Mouse (Mus musculus) gastrocnemius, postnatal 10 days (tissue): Measurements from ENCODE around the gene Rif1. TPM values are rescaled to one million over a fixed set of nuclear protein-coding genes. Genes with fewer than 3 reads are reported as not detected.

Experiments used
- DNase-seq: peaks from one replicate; pipeline ENCODE4 v3.0.0; 2021; ENCODE audit warnings: mixed read lengths
- long read RNA-seq, 2 experiments: library from polyadenylated mRNA; stranded (forward); transcript quantifications; one replicate each; pipeline ENCODE4 v2.0.0; 2021
- total RNA-seq, 2 experiments: library from RNA; stranded (reverse); gene quantifications; 2 replicates each; pipeline ENCODE4 v1.2.3; 2021

Gene Rif1
- total RNA-seq = 10 to 100 TPM in 1 of 2 experiments, 1 to 10 TPM in 1; 9.8 to 15.4 TPM
- long read RNA-seq, experiment 1, partial matches to known transcripts = 1 of 3 reads
- long read RNA-seq, experiment 1, other reads (novel, unspliced or antisense) = 2 of 3 reads
- long read RNA-seq, experiment 2, partial matches to known transcripts = 2 of 6 reads
- long read RNA-seq, experiment 2, other reads (novel, unspliced or antisense) = 3 of 6 reads

GRCm38 (mm10) chr2:52072491-52073140 lies at the start of gene Rif1:
TSS of gene Rif1 (plus strand) at chr2:52072832.
- DNase-seq = peak; percentile 85

- DNase-seq = no peak
Observed at GRCm38 (mm10) chr2:52027061-52027460, 45.6 kb upstream of the Rif1 start.

GRCm38 (mm10) chr2:52029426-52029825 lies 43.2 kb upstream of the Rif1 start:
- DNase-seq = no peak

- DNase-seq = no peak
Observed at GRCm38 (mm10) chr2:52031491-52031890, 41.1 kb upstream of the Rif1 start.

- no peak for DNase-seq
Observed at GRCm38 (mm10) chr2:52034601-52035000, 38.0 kb upstream of the Rif1 start.

GRCm38 (mm10) chr2:52035144-52035543 lies 37.5 kb upstream of the Rif1 start:
- DNase-seq = no peak

- no peak for DNase-seq
Observed at GRCm38 (mm10) chr2:52036929-52037595, 35.6 kb upstream of the Rif1 start.

- peak; percentile 48 for DNase-seq
Observed at GRCm38 (mm10) chr2:52037882-52038281, 34.8 kb upstream of the Rif1 start, which contains the start of gene Tnfaip6. TSS of gene Tnfaip6 (plus strand) at chr2:52038009.

- no peak for DNase-seq
Observed at GRCm38 (mm10) chr2:52038558-52038957, 34.1 kb upstream of the Rif1 start.

GRCm38 (mm10) chr2:52039083-52039801 lies 33.4 kb upstream of the Rif1 start:
- DNase-seq = no peak

- DNase-seq = no peak
Observed at GRCm38 (mm10) chr2:52042132-52042531, 30.5 kb upstream of the Rif1 start.

GRCm38 (mm10) chr2:52042714-52043113 lies 29.9 kb upstream of the Rif1 start:
- no peak for DNase-seq

GRCm38 (mm10) chr2:52043485-52043884 lies 29.1 kb upstream of the Rif1 start:
- no peak for DNase-seq

- no peak for DNase-seq
Observed at GRCm38 (mm10) chr2:52046032-52046431, 26.6 kb upstream of the Rif1 start.

- no peak for DNase-seq
Observed at GRCm38 (mm10) chr2:52050823-52051222, 21.8 kb upstream of the Rif1 start.

- no peak for DNase-seq
Observed at GRCm38 (mm10) chr2:52052335-52052734, 20.3 kb upstream of the Rif1 start.

GRCm38 (mm10) chr2:52053502-52053901 lies 19.1 kb upstream of the Rif1 start:
- DNase-seq = no peak

GRCm38 (mm10) chr2:52055616-52056015 lies 17.0 kb upstream of the Rif1 start:
- no peak for DNase-seq

GRCm38 (mm10) chr2:52057099-52057498 lies 15.5 kb upstream of the Rif1 start:
- DNase-seq = no peak

- no peak for DNase-seq
Observed at GRCm38 (mm10) chr2:52057681-52058080, 15.0 kb upstream of the Rif1 start.

GRCm38 (mm10) chr2:52068641-52069040 lies 4.0 kb upstream of the Rif1 start:
- no peak for DNase-seq

- no peak for DNase-seq
Observed at GRCm38 (mm10) chr2:52070816-52071215, 1.8 kb upstream of the Rif1 start.
